Mouse (Mus musculus) left cerebral cortex, postnatal 25 days (tissue): ENCODE measurements around the gene Cc2d1a. TPM values are rescaled to one million over a fixed set of nuclear protein-coding genes. Genes with fewer than 3 reads are reported as not detected.

ENCODE experiments used
- DNase-seq, 2 experiments: peaks; one replicate each; pipeline ENCODE4 v3.0.0; 2022; ENCODE audit warnings: low spot score in 2 of 2, mixed read lengths in 1 of 2
- intact Hi-C: fragments of 180-260 bp; cut with DNase I; formaldehyde crosslinking; loops from one replicate; pipeline ENCODE4 v1.15.1; 2025
- total RNA-seq, 2 experiments: library from RNA; stranded (reverse); gene quantifications; 2 replicates each; pipeline ENCODE4 v1.2.3; 2021

Cc2d1a gene
- total RNA-seq, 2 experiments from 2014 or later, result 46.6 to 49.4 TPM

- intact Hi-C loops, result no loop called here
- peak in 1 of 2 experiments; percentile 22 for DNase-seq
These were observed 32.9 kb upstream of the Cc2d1a start for GRCm38 (mm10) chr8:84180530-84181190.

GRCm38 (mm10) chr8:84179946-84180345 is 32.2 kb upstream of the Cc2d1a start:
- intact Hi-C loops, result no loop called here
- DNase-seq, result no peak

GRCm38 (mm10) chr8:84178592-84178991 is 30.9 kb upstream of the Cc2d1a start:
- intact Hi-C loops, result no loop called here

GRCm38 (mm10) chr8:84177405-84177804 is 29.7 kb upstream of the Cc2d1a start:
- intact Hi-C loops, result no loop called here
- no peak for DNase-seq

More at GRCm38 (mm10) chr8:84178592-84178991, 30.9 kb upstream of the Cc2d1a start:
- no peak for DNase-seq

- DNase-seq, result no peak
- intact Hi-C loops, result no loop called here
These were observed 28.8 kb upstream of the Cc2d1a start for GRCm38 (mm10) chr8:84176560-84176959.

GRCm38 (mm10) chr8:84173861-84174260 is 26.1 kb upstream of the Cc2d1a start:
- intact Hi-C loops, result loop anchor here (5.0 kb wide), 1 partner anchor 137 kb away; no protein-coding TSS in a partner anchor
- no peak for DNase-seq

GRCm38 (mm10) chr8:84170096-84170495 is 22.4 kb upstream of the Cc2d1a start:
- intact Hi-C loops, result loop anchor here (5.0 kb wide), 1 partner anchor 133 kb away; no protein-coding TSS in a partner anchor
- no peak for DNase-seq

GRCm38 (mm10) chr8:84167696-84168095 is 20.0 kb upstream of the Cc2d1a start:
- DNase-seq, result no peak
- intact Hi-C loops, result no loop called here

- no peak for DNase-seq
- intact Hi-C loops, result no loop called here
These were observed 9.9 kb upstream of the Cc2d1a start for GRCm38 (mm10) chr8:84157620-84158019.

- DNase-seq, result no peak
- intact Hi-C loops, result no loop called here
These were observed 1.4 kb upstream of the Cc2d1a start for GRCm38 (mm10) chr8:84149181-84149580.

GRCm38 (mm10) chr8:84148531-84148850 is 755 bp upstream of the Cc2d1a start:
- no peak for DNase-seq
- intact Hi-C loops, result no loop called here

GRCm38 (mm10) chr8:84147324-84147766 is 391 bp downstream of the Cc2d1a start:
- peak in 1 of 2 experiments; percentile 8 for DNase-seq
- intact Hi-C loops, result no loop called here

- DNase-seq, result peak in 1 of 2 experiments; percentile 27
- intact Hi-C loops, result no loop called here
These were observed 3.0 kb downstream of the Cc2d1a start for GRCm38 (mm10) chr8:84144636-84145245.

GRCm38 (mm10) chr8:84140838-84141237 is 6.9 kb downstream of the Cc2d1a start:
- DNase-seq, result no peak
- intact Hi-C loops, result no loop called here

- intact Hi-C loops, result no loop called here
- no peak for DNase-seq
These were observed 9.9 kb downstream of the Cc2d1a start for GRCm38 (mm10) chr8:84137848-84138247.

- DNase-seq, result no peak
- intact Hi-C loops, result no loop called here
These were observed 15.5 kb downstream of the Cc2d1a start for GRCm38 (mm10) chr8:84132225-84132624.

- intact Hi-C loops, result no loop called here
- peak in 1 of 2 experiments; percentile 15 for DNase-seq
These were observed 16.9 kb downstream of the Cc2d1a start for GRCm38 (mm10) chr8:84130806-84131205.

GRCm38 (mm10) chr8:84128277-84128676 is 19.5 kb downstream of the Cc2d1a start:
- intact Hi-C loops, result no loop called here
- no peak for DNase-seq

GRCm38 (mm10) chr8:84127202-84127901 is 20.4 kb downstream of the Cc2d1a start:
- intact Hi-C loops, result no loop called here
- no peak for DNase-seq

- DNase-seq, result no peak
- intact Hi-C loops, result no loop called here
These were observed 21.0 kb downstream of the Cc2d1a start for GRCm38 (mm10) chr8:84126742-84127141.

- DNase-seq, result no peak
- intact Hi-C loops, result no loop called here
These were observed 22.1 kb downstream of the Cc2d1a start, which contains the start of gene Podnl1 for GRCm38 (mm10) chr8:84125656-84126055. Gene Podnl1, plus strand, starts transcription at chr8:84125989.
